Mouse (Mus musculus): ENCODE results near the gene Plpp3. TPM values are rescaled to one million over a fixed set of nuclear protein-coding genes. Genes with fewer than 3 reads are reported as not detected.
A peak's percentile ranks its signal among the peaks of the same experiment; 100 is the strongest.

Gene Plpp3
- polyA plus RNA-seq, 1 experiment from 2014 or later = 73.5 TPM

- Histone ChIP-seq H3K9me3 (replicated peaks; ENCODE audit: control insufficient read depth, low read length) (no peaks in the 10 kb centered on the region), H3K4me1 (ENCODE audit: control insufficient read depth, insufficient read depth, low read length) (no peaks in the 10 kb centered on the region; the same call in 1 of the 2 replicates), H3K27ac (replicated peaks; ENCODE audit: low read depth, low read length) (no peak overlapping the region), H3K27me3 (ENCODE audit: control insufficient read depth, insufficient read depth, low read length) (peaks cover 6% of the 10 kb centered on the region), H3K4me3 (ENCODE audit: low read depth, low read length) (no peak overlapping the region), H3K9ac (replicated peaks; ENCODE audit: low read length) (no peak overlapping the region), H3K36me3 (replicated peaks; ENCODE audit: control insufficient read depth, insufficient read depth, low read depth, low read length) (no peaks in the 10 kb centered on the region), H3K4me2 (ENCODE audit: low read depth, low read length) (no peak overlapping the region)
- ATAC-seq (replicated peaks; ENCODE audit: insufficient number of reproducible peaks, low FRiP score, low TSS enrichment, low read depth) = no peak
- WGBS = 84% methylated on average over 5 of the region's 5 CpGs
- no peak for DNase-seq (ENCODE audit: low spot score)
Observed at GRCm38 (mm10) chr4:105113042-105113441, 44.1 kb upstream of the Plpp3 start.

GRCm38 (mm10) chr4:105113468-105113867 is 43.7 kb upstream of the Plpp3 start:
- Histone ChIP-seq H3K27me3 (ENCODE audit: control insufficient read depth, insufficient read depth, low read length) (peaks cover 6% of the 10 kb centered on the region), H3K9ac (replicated peaks; ENCODE audit: low read length) (no peak overlapping the region), H3K36me3 (replicated peaks; ENCODE audit: control insufficient read depth, insufficient read depth, low read depth, low read length) (no peaks in the 10 kb centered on the region), H3K4me2 (ENCODE audit: low read depth, low read length) (no peak overlapping the region), H3K4me3 (ENCODE audit: low read depth, low read length) (no peak overlapping the region), H3K9me3 (replicated peaks; ENCODE audit: control insufficient read depth, low read length) (no peaks in the 10 kb centered on the region), H3K27ac (replicated peaks; ENCODE audit: low read depth, low read length) (no peak overlapping the region), H3K4me1 (ENCODE audit: control insufficient read depth, insufficient read depth, low read length) (no peaks in the 10 kb centered on the region; the same call in 1 of the 2 replicates)
- ATAC-seq (replicated peaks; ENCODE audit: insufficient number of reproducible peaks, low FRiP score, low TSS enrichment, low read depth) (no peak), DNase-seq (ENCODE audit: low spot score) (no peak)
- 84% methylated on average over 3 of the region's 3 CpGs for WGBS

- Histone ChIP-seq H3K4me3 (ENCODE audit: low read depth, low read length) (no peak overlapping the region), H3K36me3 (replicated peaks; ENCODE audit: control insufficient read depth, insufficient read depth, low read depth, low read length) (no peaks in the 10 kb centered on the region), H3K27ac (replicated peaks; ENCODE audit: low read depth, low read length) (no peak overlapping the region), H3K4me1 (ENCODE audit: control insufficient read depth, insufficient read depth, low read length) (no peaks in the 10 kb centered on the region), H3K4me2 (ENCODE audit: low read depth, low read length) (no peak overlapping the region), H3K9me3 (replicated peaks; ENCODE audit: control insufficient read depth, low read length) (no peaks in the 10 kb centered on the region), H3K9ac (replicated peaks; ENCODE audit: low read length) (no peak overlapping the region), H3K27me3 (ENCODE audit: control insufficient read depth, insufficient read depth, low read length) (no peaks in the 10 kb centered on the region)
- DNase-seq (ENCODE audit: low spot score) (no peak), ATAC-seq (replicated peaks; ENCODE audit: insufficient number of reproducible peaks, low FRiP score, low TSS enrichment, low read depth) (no peak)
- 77% methylated on average over 6 of the region's 6 CpGs for WGBS
Observed at GRCm38 (mm10) chr4:105121081-105121480, 36.1 kb upstream of the Plpp3 start.

GRCm38 (mm10) chr4:105122429-105122828 is 34.7 kb upstream of the Plpp3 start:
- peak; percentile 62 for DNase-seq (ENCODE audit: low spot score)
- H3K4me1 ChIP-seq (ENCODE audit: control insufficient read depth, insufficient read depth, low read length) = no peaks in the 10 kb centered on the region
- H3K9ac ChIP-seq (replicated peaks; ENCODE audit: low read length) = no peak overlapping the region
- no peak overlapping the region for H3K4me3 ChIP-seq (ENCODE audit: low read depth, low read length)
- no peaks in the 10 kb centered on the region for H3K9me3 ChIP-seq (replicated peaks; ENCODE audit: control insufficient read depth, low read length)
- no peak for ATAC-seq (replicated peaks; ENCODE audit: insufficient number of reproducible peaks, low FRiP score, low TSS enrichment, low read depth)
- H3K27me3 ChIP-seq (ENCODE audit: control insufficient read depth, insufficient read depth, low read length) = no peaks in the 10 kb centered on the region
- H3K36me3 ChIP-seq (replicated peaks; ENCODE audit: control insufficient read depth, insufficient read depth, low read depth, low read length) = no peaks in the 10 kb centered on the region
- WGBS = 43% methylated on average over 7 of the region's 8 CpGs
- H3K27ac ChIP-seq (replicated peaks; ENCODE audit: low read depth, low read length) = no peak overlapping the region
- no peak overlapping the region for H3K4me2 ChIP-seq (ENCODE audit: low read depth, low read length)

- H3K36me3 ChIP-seq (replicated peaks; ENCODE audit: control insufficient read depth, insufficient read depth, low read depth, low read length) = no peaks in the 10 kb centered on the region
- no peak overlapping the region for H3K4me2 ChIP-seq (ENCODE audit: low read depth, low read length)
- no peak overlapping the region for H3K9ac ChIP-seq (replicated peaks; ENCODE audit: low read length)
- no peak overlapping the region for H3K4me3 ChIP-seq (ENCODE audit: low read depth, low read length)
- H3K27me3 ChIP-seq (ENCODE audit: control insufficient read depth, insufficient read depth, low read length) = no peaks in the 10 kb centered on the region
- no peak overlapping the region for H3K27ac ChIP-seq (replicated peaks; ENCODE audit: low read depth, low read length)
- no peaks in the 10 kb centered on the region for H3K9me3 ChIP-seq (replicated peaks; ENCODE audit: control insufficient read depth, low read length)
- WGBS = 67% methylated on average over 7 of the region's 7 CpGs
- DNase-seq (ENCODE audit: low spot score) (no peak), ATAC-seq (replicated peaks; ENCODE audit: insufficient number of reproducible peaks, low FRiP score, low TSS enrichment, low read depth) (no peak)
- no peaks in the 10 kb centered on the region for H3K4me1 ChIP-seq (ENCODE audit: control insufficient read depth, insufficient read depth, low read length)
Observed at GRCm38 (mm10) chr4:105129212-105129611, 27.9 kb upstream of the Plpp3 start.

- no peak overlapping the region for H3K9ac ChIP-seq (replicated peaks; ENCODE audit: low read length)
- H3K36me3 ChIP-seq (replicated peaks; ENCODE audit: control insufficient read depth, insufficient read depth, low read depth, low read length) = no peaks in the 10 kb centered on the region
- H3K4me1 ChIP-seq (ENCODE audit: control insufficient read depth, insufficient read depth, low read length) = no peaks in the 10 kb centered on the region
- ATAC-seq (replicated peaks; ENCODE audit: insufficient number of reproducible peaks, low FRiP score, low TSS enrichment, low read depth) = no peak
- 77% methylated on average over 9 of the region's 9 CpGs for WGBS
- no peak for DNase-seq (ENCODE audit: low spot score)
- H3K9me3 ChIP-seq (replicated peaks; ENCODE audit: control insufficient read depth, low read length) = no peaks in the 10 kb centered on the region
- H3K4me2 ChIP-seq (ENCODE audit: low read depth, low read length) = no peak overlapping the region
- no peak overlapping the region for H3K27ac ChIP-seq (replicated peaks; ENCODE audit: low read depth, low read length)
- no peaks in the 10 kb centered on the region for H3K27me3 ChIP-seq (ENCODE audit: control insufficient read depth, insufficient read depth, low read length)
- H3K4me3 ChIP-seq (ENCODE audit: low read depth, low read length) = no peak overlapping the region
Observed at GRCm38 (mm10) chr4:105131756-105132314, 25.3 kb upstream of the Plpp3 start.

- no peak for ATAC-seq (replicated peaks; ENCODE audit: insufficient number of reproducible peaks, low FRiP score, low TSS enrichment, low read depth)
- DNase-seq (ENCODE audit: low spot score) = no peak
- H3K4me2 ChIP-seq (ENCODE audit: low read depth, low read length) = no peak overlapping the region
- no peak overlapping the region for H3K9ac ChIP-seq (replicated peaks; ENCODE audit: low read length)
- no peak overlapping the region for H3K27ac ChIP-seq (replicated peaks; ENCODE audit: low read depth, low read length)
- no peaks in the 10 kb centered on the region for H3K36me3 ChIP-seq (replicated peaks; ENCODE audit: control insufficient read depth, insufficient read depth, low read depth, low read length)
- no peaks in the 10 kb centered on the region for H3K4me1 ChIP-seq (ENCODE audit: control insufficient read depth, insufficient read depth, low read length)
- H3K27me3 ChIP-seq (ENCODE audit: control insufficient read depth, insufficient read depth, low read length) = no peaks in the 10 kb centered on the region
- WGBS = 70% methylated on average over 4 of the region's 4 CpGs
- no peak overlapping the region for H3K4me3 ChIP-seq (ENCODE audit: low read depth, low read length)
- no peaks in the 10 kb centered on the region for H3K9me3 ChIP-seq (replicated peaks; ENCODE audit: control insufficient read depth, low read length)
Observed at GRCm38 (mm10) chr4:105133350-105134050, 23.6 kb upstream of the Plpp3 start.

GRCm38 (mm10) chr4:105149492-105149891 is 7.7 kb upstream of the Plpp3 start:
- H3K27ac ChIP-seq (replicated peaks; ENCODE audit: low read depth, low read length) = no peak overlapping the region
- H3K27me3 ChIP-seq (ENCODE audit: control insufficient read depth, insufficient read depth, low read length) = no peaks in the 10 kb centered on the region
- no peak overlapping the region for H3K4me2 ChIP-seq (ENCODE audit: low read depth, low read length)
- no peak overlapping the region for H3K4me3 ChIP-seq (ENCODE audit: low read depth, low read length)
- WGBS = 89% methylated on average over 7 of the region's 7 CpGs
- no peak for DNase-seq (ENCODE audit: low spot score)
- no peak for ATAC-seq (replicated peaks; ENCODE audit: insufficient number of reproducible peaks, low FRiP score, low TSS enrichment, low read depth)
- H3K9ac ChIP-seq (replicated peaks; ENCODE audit: low read length) = no peak overlapping the region
- no peaks in the 10 kb centered on the region for H3K4me1 ChIP-seq (ENCODE audit: control insufficient read depth, insufficient read depth, low read length)
- no peaks in the 10 kb centered on the region for H3K36me3 ChIP-seq (replicated peaks; ENCODE audit: control insufficient read depth, insufficient read depth, low read depth, low read length)
- H3K9me3 ChIP-seq (replicated peaks; ENCODE audit: control insufficient read depth, low read length) = no peaks in the 10 kb centered on the region

Data from embryonic facial prominence, embryonic 11.5 days (tissue).